Mouse (Mus musculus): ENCODE measurements around the gene Dapp1. TPM values are rescaled to one million over a fixed set of nuclear protein-coding genes. Genes with fewer than 3 reads are reported as not detected.

The Dapp1 gene
- total and polyA plus RNA-seq, 3 experiments: 53.5 to 63.6 (median 62.8) TPM

- H3K4me3 ChIP-seq (replicated peaks in 1 of 3; ENCODE audit: low read depth in 2 of 3, low read length in 2 of 3, poor library complexity in 1 of 3): peak overlapping the region; percentile 13 to 37 (median 17)
- H3K4me2 ChIP-seq (ENCODE audit: insufficient read depth, low read depth, poor library complexity, severe bottlenecking): peak overlapping the region; percentile 75
- H3K79me2 ChIP-seq (replicated peaks; ENCODE audit: control insufficient read depth, extremely low read depth, insufficient read depth, poor library complexity, severe bottlenecking): peaks cover 4% of the 10 kb centered on the region; the same call in 1 of the 2 replicates
- no peak for TF ChIP-seq IRF4 (IDR thresholded peaks at IDR 0.05; ENCODE audit: low read depth, low read length)
- peak; percentile 29; the same call in 1 of the 2 replicates for TF ChIP-seq USF2 (conservative IDR thresholded peaks at IDR 0.05; ENCODE audit: low read depth, low read length)
- no peak for TF ChIP-seq ZC3H11A (IDR thresholded peaks at IDR 0.05; ENCODE audit: low read depth, low read length)
- no peak for TF ChIP-seq USF1 (IDR thresholded peaks at IDR 0.05; ENCODE audit: low read depth, low read length)
- TF ChIP-seq EP300 (IDR thresholded peaks at IDR 0.05; ENCODE audit: low read length): no peak
- TF ChIP-seq NRF1 (IDR thresholded peaks at IDR 0.05; ENCODE audit: low read depth, low read length): no peak
- no peak for TF ChIP-seq ZNF384 (IDR thresholded peaks at IDR 0.05; ENCODE audit: low read depth, low read length)
- TF ChIP-seq ZKSCAN1 (IDR thresholded peaks at IDR 0.05; ENCODE audit: borderline replicate concordance, low read depth, low read length): no peak
- TF ChIP-seq CHD1 (IDR thresholded peaks at IDR 0.05; ENCODE audit: low read depth, low read length): no peak
- TF ChIP-seq MXI1 (IDR thresholded peaks at IDR 0.05; ENCODE audit: low read depth, low read length): no peak
- no peak for TF ChIP-seq TCF12 (IDR thresholded peaks at IDR 0.05; ENCODE audit: low read depth, low read length)
- TF ChIP-seq E2F4 (IDR thresholded peaks at IDR 0.05; ENCODE audit: insufficient replicate concordance, low read depth, low read length): no peak
- TF ChIP-seq CHD2 (IDR thresholded peaks at IDR 0.05; ENCODE audit: low read length): no peak
- no peak for TF ChIP-seq MEF2A (IDR thresholded peaks at IDR 0.05; ENCODE audit: borderline replicate concordance, low read depth, low read length)
- no peak for TF ChIP-seq JUND (conservative IDR thresholded peaks at IDR 0.05; ENCODE audit: low read depth, low read length)
- TF ChIP-seq MYC (IDR thresholded peaks at IDR 0.05; ENCODE audit: low read depth, low read length): no peak
- TF ChIP-seq JUN (IDR thresholded peaks at IDR 0.05; ENCODE audit: insufficient read depth, low read depth, low read length): no peak
- TF ChIP-seq RCOR1 (conservative IDR thresholded peaks at IDR 0.05; ENCODE audit: low read depth, low read length): no peak
- peak; percentile 61 for TF ChIP-seq TBP (conservative IDR thresholded peaks at IDR 0.05; ENCODE audit: low read depth, low read length)
- TF ChIP-seq CTCF (conservative IDR thresholded peaks at IDR 0.05 in 1 of 2, IDR thresholded peaks at IDR 0.05 in 1 of 2; ENCODE audit: low read depth in 2 of 2, low read length in 2 of 2): no peak
- TF ChIP-seq POLR2A (IDR thresholded peaks at IDR 0.05; ENCODE audit: low read depth, low read length): peak; percentile 77
- dilution Hi-C loops (cut with MboI; ENCODE audit: extremely low pct_ligation_motif_present, extremely low pct_unique_long_range_greater_than_20kb, low sequenced_read_pairs) (no loop called here), in situ Hi-C loops (cut with MboI; ENCODE audit: low pct_ligation_motif_present, low pct_unique_long_range_greater_than_20kb, low sequenced_read_pairs) (loop anchor here (25.0 kb wide), 1 partner anchor 483 kb away; the partner anchor contains the start of gene Adh5)
- H3K27ac ChIP-seq (ENCODE audit: insufficient read depth, low read depth): peak overlapping the region; percentile 97
- DNase-seq (ENCODE audit: extremely low read depth): peak; percentile 90
- peak overlapping the region; percentile 52 for H3K9ac ChIP-seq (ENCODE audit: insufficient read depth, low read depth)
- H3K4me1 ChIP-seq (ENCODE audit: control insufficient read depth in 1 of 2, insufficient read depth in 2 of 2): peaks cover 35 to 85% of the 10 kb centered on the region in 2 experiments
- H3K36me3 ChIP-seq (replicated peaks in 1 of 2; ENCODE audit: control insufficient read depth in 1 of 2, insufficient read depth in 1 of 2, low read length in 1 of 2): peaks cover 19 to 27% of the 10 kb centered on the region in 2 experiments
- H3K27me3 ChIP-seq (replicated peaks): no peaks in the 10 kb centered on the region
- no peaks in the 10 kb centered on the region for H3K9me3 ChIP-seq (replicated peaks; ENCODE audit: low read length)
Measured at GRCm38 (mm10) chr3:137954256-137954916, 27.0 kb downstream of the Dapp1 start.

All from CH12.LX (cell line).